Mouse (Mus musculus) C2C12 (cell line): ENCODE results near the gene Mob3b.

Experiments used
- CTCF ChIP-seq: IDR thresholded peaks from one replicate; pipeline ENCODE4 v1.5.1; 2011; ENCODE audit not compliant: control insufficient read depth, insufficient read depth, insufficient read length
- FOSL1 ChIP-seq: IDR thresholded peaks from one replicate; pipeline ENCODE4 v1.8.0; 2011; ENCODE audit warnings: mild to moderate bottlenecking, low read length; ENCODE audit not compliant: poor library complexity, insufficient read depth, severe bottlenecking

DNA sequence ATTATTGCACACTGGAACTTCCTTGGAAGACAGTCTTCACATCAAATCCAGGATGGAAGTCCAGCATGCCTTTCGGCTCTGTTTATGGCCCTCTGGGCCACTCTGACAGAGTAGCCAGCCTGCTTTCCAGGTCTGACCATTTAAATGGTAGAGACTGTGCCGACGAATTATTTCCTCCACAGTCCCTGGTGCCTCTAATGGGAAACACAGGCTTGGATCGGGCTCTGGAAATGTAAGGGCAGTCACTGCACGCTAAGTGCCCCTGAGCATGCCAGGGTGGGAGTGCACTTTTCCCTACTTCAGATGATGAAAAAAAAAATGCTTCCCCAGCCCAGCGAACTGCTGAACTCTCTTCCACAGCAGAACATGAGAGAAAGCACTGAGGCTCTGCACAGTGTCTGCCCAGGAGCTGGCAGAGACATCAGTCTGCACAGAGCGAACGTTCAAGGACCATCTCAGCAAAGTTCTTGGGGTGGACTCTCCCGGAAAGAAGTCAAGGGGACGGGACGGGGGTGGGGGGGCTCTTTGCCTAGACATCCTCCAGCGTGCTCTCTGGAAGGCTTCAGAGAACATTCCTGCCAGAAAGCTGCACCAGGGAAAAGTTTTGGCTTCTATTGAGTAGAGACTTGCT is 13.7 kb downstream of the Mob3b start:
- TF ChIP-seq CTCF (no peak), FOSL1 (no peak)
